Mouse (Mus musculus) spleen, adult 12 weeks (tissue): ENCODE measurements at regions not wholly inside any gene's neighbourhood (a gene's known extent, or its start where the extent isn't known, plus 50 kb on each side); places are given as distances from the start of the nearest gene placed in this dataset.

ENCODE experiments used
- DNase-seq: peaks from one replicate; pipeline ENCODE4 v3.0.0; 2022; ENCODE audit warnings: low spot score

GRCm38 (mm10) chr7:58557535-58557934 is 98.4 kb upstream of the Atp10a start:
- no peak for DNase-seq

- no peak for DNase-seq
Measured at GRCm38 (mm10) chr7:58568807-58569206, 87.2 kb upstream of the Atp10a start.

DNA sequence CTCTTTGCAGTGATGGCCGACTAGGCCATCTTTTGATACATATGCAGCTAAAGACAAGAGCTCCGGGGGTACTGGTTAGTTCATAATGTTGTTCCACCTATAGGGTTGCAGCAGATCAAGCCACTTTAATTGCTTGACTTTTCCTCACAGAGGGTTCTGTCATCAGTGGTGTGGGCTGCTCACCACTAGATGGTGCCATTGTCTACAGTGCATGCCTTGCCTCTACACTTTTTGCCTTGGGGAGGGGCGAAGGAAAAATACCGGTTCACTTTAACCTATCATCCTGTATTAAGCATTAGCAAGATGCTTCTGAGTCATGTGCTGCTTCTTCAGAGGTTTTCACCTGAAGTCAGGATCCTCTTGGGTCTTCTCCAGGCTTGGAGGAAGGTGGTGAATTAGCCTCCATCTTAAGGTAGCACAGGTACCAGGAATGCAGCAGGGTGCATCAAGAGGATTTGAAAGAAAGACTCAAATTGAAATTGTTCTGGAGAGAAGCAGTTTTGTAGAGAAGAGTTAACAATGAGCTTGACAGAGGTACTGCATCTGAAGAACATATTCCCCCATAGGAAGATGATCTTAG is 71.6 kb upstream of the Atp10a start:
- peak; percentile 2 for DNase-seq

GRCm38 (mm10) chr7:58585626-58586256 is 70.2 kb upstream of the Atp10a start:
- DNase-seq, result no peak

DNA sequence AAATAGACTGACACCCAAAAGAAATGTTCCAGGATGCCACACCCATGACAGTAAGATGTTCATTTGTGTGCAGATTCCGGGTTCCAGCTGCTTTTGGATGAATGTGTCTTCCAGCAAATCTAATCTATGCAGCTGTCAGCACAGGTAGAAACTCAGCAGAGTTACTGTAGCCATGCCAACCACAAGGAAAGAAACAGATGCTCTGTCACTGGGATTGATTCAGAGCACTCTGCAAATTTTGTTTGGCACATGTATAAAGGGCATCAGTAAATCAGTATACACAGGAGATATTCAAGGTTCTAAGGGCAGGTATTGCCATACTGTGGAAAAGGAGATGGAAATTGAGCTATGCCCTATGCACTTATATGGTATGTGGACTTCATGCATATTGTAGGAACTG is 60.0 kb upstream of the Atp10a start:
- no peak for DNase-seq
